Mouse (Mus musculus) forebrain, embryonic 13.5 days (tissue): ENCODE measurements around the gene Fam189a1. TPM values are rescaled to one million over a fixed set of nuclear protein-coding genes. Genes with fewer than 3 reads are reported as not detected.
A peak's percentile ranks its signal among the peaks of the same experiment; 100 is the strongest.

Source experiments
- ATAC-seq: fragments of 200-750 bp; cut with Nextera tagmentation; 2 replicates; pipeline ENCODE4 v1.8.0; 2017
- H3K27ac ChIP-seq: fragments of 300-500 bp; sonication (generic); 2 replicates; pipeline ENCODE4 v1.5.1; 2015; ENCODE audit warnings: inconsistent platforms, mild to moderate bottlenecking, moderate library complexity
- H3K27me3 ChIP-seq: fragments of 300-500 bp; sonication (generic); 2 replicates; pipeline ENCODE4 v1.6.1; 2015; ENCODE audit warnings: mild to moderate bottlenecking, inconsistent platforms
- H3K36me3 ChIP-seq: fragments of 300-500 bp; sonication (generic); 2 replicates; pipeline ENCODE4 v1.6.1; 2015; ENCODE audit warnings: mild to moderate bottlenecking, inconsistent platforms; ENCODE audit not compliant: poor library complexity, severe bottlenecking
- H3K4me1 ChIP-seq: fragments of 300-500 bp; sonication (generic); 2 replicates; pipeline ENCODE4 v1.6.1; 2015; ENCODE audit warnings: inconsistent platforms
- H3K4me2 ChIP-seq: fragments of 300-500 bp; sonication (generic); 2 replicates; pipeline ENCODE4 v1.6.1; 2015; ENCODE audit warnings: inconsistent platforms, mild to moderate bottlenecking, moderate library complexity
- H3K4me3 ChIP-seq: fragments of 300-500 bp; sonication (generic); 2 replicates; pipeline ENCODE4 v1.5.1; 2015; ENCODE audit warnings: mild to moderate bottlenecking, inconsistent platforms
- H3K9ac ChIP-seq: fragments of 300-500 bp; sonication (generic); 2 replicates; pipeline ENCODE4 v1.6.1; 2015; ENCODE audit warnings: mild to moderate bottlenecking, inconsistent platforms
- H3K9me3 ChIP-seq: fragments of 300-500 bp; sonication (generic); replicated peaks from 2 replicates; pipeline ENCODE4 v1.6.1; 2016; ENCODE audit warnings: inconsistent platforms
- WGBS: fragments of 180-500 bp; shearing (Covaris S2); methylation state at CpG from one replicate; pipeline ENCODE4 v1.1.7; 2015; 5-methylcytosine and 5-hydroxymethylcytosine counted together
- polyA plus RNA-seq: library from polyadenylated mRNA; unstranded; fragments of >200 nt; fragmentation: Nextera tagmentation; extraction: Ambion mirVana; gene quantifications from 2 replicates; pipeline ENCODE4 v1.2.1, GENCODE M21; 2015

Fam189a1 gene
- polyA plus RNA-seq, 1 experiment from 2014 or later = 3.0 TPM

GRCm38 (mm10) chr7:65097708-65098107 is 58.7 kb downstream of the Fam189a1 start:
- Histone ChIP-seq H3K27me3 (no peaks in the 10 kb centered on the region), H3K4me2 (no peak overlapping the region), H3K36me3 (no peaks in the 10 kb centered on the region), H3K9ac (no peak overlapping the region), H3K9me3 (no peaks in the 10 kb centered on the region), H3K4me1 (no peaks in the 10 kb centered on the region), H3K27ac (no peak overlapping the region), H3K4me3 (no peak overlapping the region)
- WGBS = 94% methylated on average over 14 of the region's 14 CpGs
- no peak for ATAC-seq

- 61% methylated on average over 5 of the region's 5 CpGs for WGBS
These were observed 60.7 kb downstream of the Fam189a1 start for GRCm38 (mm10) chr7:65095631-65096107.

GRCm38 (mm10) chr7:65093314-65093713 is 63.1 kb downstream of the Fam189a1 start:
- no peak for ATAC-seq
- H3K36me3 ChIP-seq = no peaks in the 10 kb centered on the region
- H3K27me3 ChIP-seq = no peaks in the 10 kb centered on the region

More at GRCm38 (mm10) chr7:65095631-65096107, 60.7 kb downstream of the Fam189a1 start:
- ATAC-seq = peak; percentile 41; the same call in 1 of the 2 replicates
- Histone ChIP-seq H3K9me3 (no peaks in the 10 kb centered on the region), H3K27ac (no peak overlapping the region), H3K4me2 (no peak overlapping the region), H3K4me1 (no peaks in the 10 kb centered on the region), H3K4me3 (no peak overlapping the region), H3K36me3 (no peaks in the 10 kb centered on the region), H3K27me3 (no peaks in the 10 kb centered on the region), H3K9ac (no peak overlapping the region)

GRCm38 (mm10) chr7:65091486-65091885 is 64.9 kb downstream of the Fam189a1 start:
- no peak overlapping the region for H3K27ac ChIP-seq
- H3K36me3 ChIP-seq = no peaks in the 10 kb centered on the region
- H3K9ac ChIP-seq = no peak overlapping the region
- 85% methylated on average over 4 of the region's 4 CpGs for WGBS
- H3K4me3 ChIP-seq = no peak overlapping the region
- no peak for ATAC-seq
- no peaks in the 10 kb centered on the region for H3K9me3 ChIP-seq
- H3K4me1 ChIP-seq = no peaks in the 10 kb centered on the region
- no peaks in the 10 kb centered on the region for H3K27me3 ChIP-seq
- no peak overlapping the region for H3K4me2 ChIP-seq

More at GRCm38 (mm10) chr7:65093314-65093713, 63.1 kb downstream of the Fam189a1 start:
- Histone ChIP-seq H3K27ac (no peak overlapping the region), H3K9ac (no peak overlapping the region), H3K4me3 (no peak overlapping the region), H3K4me2 (no peak overlapping the region), H3K4me1 (no peaks in the 10 kb centered on the region), H3K9me3 (no peaks in the 10 kb centered on the region)
- 77% methylated on average over 4 of the region's 4 CpGs for WGBS

GRCm38 (mm10) chr7:65085972-65086371 is 70.4 kb downstream of the Fam189a1 start:
- H3K9me3 ChIP-seq = no peaks in the 10 kb centered on the region
- no peak overlapping the region for H3K4me2 ChIP-seq
- H3K4me3 ChIP-seq = no peak overlapping the region
- WGBS = 69% methylated on average over 6 of the region's 6 CpGs
- no peaks in the 10 kb centered on the region for H3K36me3 ChIP-seq
- ATAC-seq = no peak
- H3K27me3 ChIP-seq = no peaks in the 10 kb centered on the region
- H3K4me1 ChIP-seq = peaks cover 10% of the 10 kb centered on the region
- H3K27ac ChIP-seq = no peak overlapping the region
- H3K9ac ChIP-seq = no peak overlapping the region

GRCm38 (mm10) chr7:65082778-65083091 is 73.6 kb downstream of the Fam189a1 start:
- peaks cover 10% of the 10 kb centered on the region for H3K4me1 ChIP-seq
- no peak overlapping the region for H3K4me3 ChIP-seq
- WGBS = 26% methylated on average over 3 of the region's 3 CpGs
- no peak overlapping the region for H3K9ac ChIP-seq
- H3K27me3 ChIP-seq = no peaks in the 10 kb centered on the region
- H3K36me3 ChIP-seq = no peaks in the 10 kb centered on the region
- H3K27ac ChIP-seq = no peak overlapping the region
- H3K4me2 ChIP-seq = no peak overlapping the region
- ATAC-seq = no peak
- no peaks in the 10 kb centered on the region for H3K9me3 ChIP-seq

GRCm38 (mm10) chr7:65081979-65082777 is 74.2 kb downstream of the Fam189a1 start:
- no peak for ATAC-seq
- Histone ChIP-seq H3K4me2 (no peak overlapping the region), H3K9ac (no peak overlapping the region), H3K4me3 (no peak overlapping the region), H3K27ac (no peak overlapping the region), H3K4me1 (peaks cover 10% of the 10 kb centered on the region), H3K36me3 (no peaks in the 10 kb centered on the region), H3K27me3 (no peaks in the 10 kb centered on the region), H3K9me3 (no peaks in the 10 kb centered on the region)
- 29% methylated on average over 6 of the region's 6 CpGs for WGBS

GRCm38 (mm10) chr7:65076134-65076533 is 80.2 kb downstream of the Fam189a1 start:
- Histone ChIP-seq H3K9me3 (no peaks in the 10 kb centered on the region), H3K4me1 (no peaks in the 10 kb centered on the region), H3K36me3 (no peaks in the 10 kb centered on the region), H3K4me3 (no peak overlapping the region), H3K27ac (no peak overlapping the region), H3K4me2 (no peak overlapping the region), H3K9ac (no peak overlapping the region), H3K27me3 (no peaks in the 10 kb centered on the region)
- 84% methylated on average over 4 of the region's 4 CpGs for WGBS
- ATAC-seq = no peak

GRCm38 (mm10) chr7:65074194-65074593 is 82.2 kb downstream of the Fam189a1 start:
- H3K9ac ChIP-seq = no peak overlapping the region
- 0 out of 2 replicates have a peak, but pooled peaks have one; percentile 13 for ATAC-seq
- no peaks in the 10 kb centered on the region for H3K4me1 ChIP-seq
- H3K36me3 ChIP-seq = no peaks in the 10 kb centered on the region
- no peak overlapping the region for H3K27ac ChIP-seq
- H3K9me3 ChIP-seq = no peaks in the 10 kb centered on the region
- H3K4me3 ChIP-seq = no peak overlapping the region
- 48% methylated on average over 9 of the region's 9 CpGs for WGBS
- H3K27me3 ChIP-seq = no peaks in the 10 kb centered on the region
- no peak overlapping the region for H3K4me2 ChIP-seq

- peak; percentile 72 for ATAC-seq
- Histone ChIP-seq H3K9me3 (no peaks in the 10 kb centered on the region), H3K4me2 (no peak overlapping the region), H3K36me3 (no peaks in the 10 kb centered on the region), H3K27me3 (no peaks in the 10 kb centered on the region), H3K27ac (no peak overlapping the region), H3K4me3 (no peak overlapping the region), H3K9ac (no peak overlapping the region), H3K4me1 (no peaks in the 10 kb centered on the region)
- 27% methylated on average over 6 of the region's 6 CpGs for WGBS
These were observed 82.8 kb downstream of the Fam189a1 start for GRCm38 (mm10) chr7:65073555-65073954.

GRCm38 (mm10) chr7:65066211-65066610 is 90.2 kb downstream of the Fam189a1 start:
- ATAC-seq = no peak
- Histone ChIP-seq H3K27me3 (no peaks in the 10 kb centered on the region), H3K4me3 (no peak overlapping the region), H3K27ac (no peak overlapping the region), H3K4me1 (no peaks in the 10 kb centered on the region), H3K9me3 (no peaks in the 10 kb centered on the region), H3K4me2 (no peak overlapping the region), H3K36me3 (no peaks in the 10 kb centered on the region), H3K9ac (no peak overlapping the region)
- 80% methylated on average over 7 of the region's 7 CpGs for WGBS

- no peak overlapping the region for H3K9ac ChIP-seq
- no peaks in the 10 kb centered on the region for H3K9me3 ChIP-seq
- WGBS = 87% methylated on average over 7 of the region's 7 CpGs
- H3K36me3 ChIP-seq = no peaks in the 10 kb centered on the region
- no peak overlapping the region for H3K4me2 ChIP-seq
- H3K27me3 ChIP-seq = no peaks in the 10 kb centered on the region
- H3K4me3 ChIP-seq = no peak overlapping the region
- ATAC-seq = no peak
- 0 out of 2 replicates have a peak, but pooled peaks cover 3% of the 10 kb centered on the region for H3K4me1 ChIP-seq
- no peak overlapping the region for H3K27ac ChIP-seq
These were observed 90.9 kb downstream of the Fam189a1 start for GRCm38 (mm10) chr7:65065457-65065856.

GRCm38 (mm10) chr7:65064638-65065037 is 91.7 kb downstream of the Fam189a1 start:
- Histone ChIP-seq H3K9me3 (no peaks in the 10 kb centered on the region), H3K36me3 (no peaks in the 10 kb centered on the region), H3K4me2 (no peak overlapping the region), H3K27me3 (no peaks in the 10 kb centered on the region), H3K4me1 (peaks cover 11% of the 10 kb centered on the region), H3K9ac (no peak overlapping the region), H3K4me3 (no peak overlapping the region), H3K27ac (no peak overlapping the region)
- no peak for ATAC-seq
- 25% methylated on average over 5 of the region's 5 CpGs for WGBS
